9 mouse cellular contexts compared by ENCODE assay signal in the genomic region with DNA sequence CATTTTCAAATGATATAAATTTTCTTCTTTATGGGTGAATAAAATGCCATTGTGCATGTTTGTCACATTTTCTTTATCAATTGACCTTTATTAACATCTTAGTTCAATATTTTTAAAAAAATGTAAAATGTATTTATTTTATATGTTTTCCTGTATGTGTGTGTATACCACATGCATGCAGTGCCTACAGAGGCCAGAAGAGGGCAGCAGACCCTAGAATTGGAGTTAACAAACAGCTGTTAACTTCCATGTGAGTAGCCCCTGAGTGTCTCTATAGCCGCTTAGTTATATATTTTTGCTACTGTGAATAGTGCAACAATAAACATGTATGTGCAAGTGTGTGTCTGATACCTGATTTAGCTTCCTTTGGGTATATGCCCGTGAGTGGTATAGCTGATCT. TPM values are rescaled to one million over a fixed set of nuclear protein-coding genes. Genes with fewer than 3 reads are reported as not detected.
A peak's percentile ranks its signal among the peaks of the same experiment; 100 is the strongest.
DNase-seq lines count a peak whose midpoint lies in the region.
"Had no signal": no experiment of that assay in that cellular context is flagged by ENCODE, and none has a peak within 500 bp of the region (broad histone marks: within the 10 kb centered on the region; RNA-seq: fewer than 3 reads in every experiment).

No protein-coding gene starts in this region.

- no peak overlapping the region for H3K4me3 ChIP-seq in limb, embryonic 10.5 days
- H3K4me3 ChIP-seq: myocyte had no signal

- H3K4me1 ChIP-seq in limb, embryonic 10.5 days = no peaks in the 10 kb centered on the region

- peaks cover 58% of the 10 kb centered on the region for H3K36me3 ChIP-seq in limb, embryonic 10.5 days

- no peak overlapping the region for H3K27ac ChIP-seq in limb, embryonic 10.5 days

- no peaks in the 10 kb centered on the region for H3K27me3 ChIP-seq in limb, embryonic 10.5 days (ENCODE audit: low read depth, poor library complexity, severe bottlenecking)

- peak; percentile 5 to 19 for DNase-seq in adrenal gland, adult 18-20 months (ENCODE audit: low spot score in 2 of 2)
- DNase-seq in adrenal gland, adult 8-10 months = no peak
- DNase-seq in layer of hippocampus, adult 11-12 months (ENCODE audit: low spot score) = peak; percentile 3
- no peak for DNase-seq in layer of hippocampus, adult 9-11 months
- peak; percentile 49 for DNase-seq in MEL-GATA-1-ER (ENCODE audit: extremely low read depth, low read depth)
- DNase-seq in limb, embryonic 10.5 days (ENCODE audit: low spot score) = peak; percentile 31
- DNase-seq in thymus, postnatal 36 days = peak; percentile 16
- DNase-seq in MN1 (ENCODE audit: low spot score) = no peak

- WGBS in limb, embryonic 10.5 days = 91% methylated on average over 2 of the region's 2 CpGs

- H3K9me3 ChIP-seq in limb, embryonic 10.5 days (replicated peaks) = no peaks in the 10 kb centered on the region

RNA-seq across cellular contexts. Expression of a gene that starts 25.4 kb away (rescaled TPM):
- total RNA-seq in adrenal gland, adult 18-20 months (2021) = 1 to 10 TPM; 1.7 to 2.2 TPM
- 1 to 10 TPM; 1.3 to 4.3 (median 3.9) TPM for total RNA-seq in adrenal gland, adult 8-10 months (2022)
- polyA plus RNA-seq in limb, embryonic 10.5 days (2016; fragmentation: Nextera tagmentation; extraction: Ambion mirVana) = 32.4 and 35.5 TPM in 2 replicates

RNA-seq across cellular contexts. Expression of a gene that starts 38.3 kb away (rescaled TPM):
- 100 to 1,000 TPM; 284 to 319 TPM for total RNA-seq in adrenal gland, adult 18-20 months (2021)
- 100 to 1,000 TPM; 397 to 535 (median 497) TPM for total RNA-seq in adrenal gland, adult 8-10 months (2022)
- polyA plus RNA-seq in limb, embryonic 10.5 days (2016; fragmentation: Nextera tagmentation; extraction: Ambion mirVana) = 1.8 and 3.3 TPM in 2 replicates

RNA-seq across cellular contexts. Expression of a gene that starts 56.5 kb away (rescaled TPM):
- 10 to 100 TPM; 41.9 to 46.7 TPM for total RNA-seq in adrenal gland, adult 18-20 months (2021)
- total RNA-seq in adrenal gland, adult 8-10 months (2022) = 10 to 100 TPM; 40.1 to 63.5 (median 55.3) TPM
- 7.5 and 9.8 TPM in 2 replicates for polyA plus RNA-seq in limb, embryonic 10.5 days (2016; fragmentation: Nextera tagmentation; extraction: Ambion mirVana)

Comparison
In these comparisons a context has a peak if more than half of its experiments do, and no peak if none do; other contexts are left out.
1. DNase-seq: peak in adrenal gland, adult 18-20 months (2 of 2), layer of hippocampus, adult 11-12 months (single experiment), MEL-GATA-1-ER (single experiment), limb, embryonic 10.5 days (single experiment) and thymus, postnatal 36 days (2 of 2); none in adrenal gland, adult 8-10 months (single experiment), layer of hippocampus, adult 9-11 months (single experiment) and MN1 (single experiment).